Mouse (Mus musculus) heart, adult 10 weeks (tissue): ENCODE data around the gene Cdhr2. TPM values are rescaled to one million over a fixed set of nuclear protein-coding genes. Genes with fewer than 3 reads are reported as not detected.

Experiments used
- polyA plus RNA-seq: library from polyadenylated mRNA; stranded (reverse); fragments of 350-450 nt; fragmentation: Illumina TruSeq; extraction: RNeasy Lipid Tissue Mini Kit (QIAGEN cat#74804); gene quantifications from one replicate; pipeline ENCODE4 v1.2.3, GENCODE M21; 2014; ENCODE audit warnings: low read depth, low replicate concordance

Gene Cdhr2
- not detected for polyA plus RNA-seq

GRCm38 (mm10) chr13:54701243-54701642 lies at the start of gene Cdhr2:
TSS of gene Cdhr2 (plus strand) at chr13:54701461.

GRCm38 (mm10) chr13:54693558-54694347 lies 7.5 kb upstream of the Cdhr2 start, which contains the start of gene Rnf44:
TSS of gene Rnf44 (minus strand) at chr13:54693907.

GRCm38 (mm10) chr13:54749864-54750411 lies 48.7 kb downstream of the Cdhr2 start, which contains the start of gene Gprin1:
TSS of gene Gprin1 (minus strand) at chr13:54749874.

GRCm38 (mm10) chr13:54766192-54766768 lies 65.0 kb downstream of the Cdhr2 start, which contains the start of gene Sncb:
TSS of gene Sncb (minus strand) at chr13:54766595.

GRCm38 (mm10) chr13:54783698-54784097 lies 82.4 kb downstream of the Cdhr2 start, which contains the start of gene Eif4e1b:
TSS of gene Eif4e1b (plus strand) at chr13:54783998.

Other genes with a start within 250 kb of the Cdhr2 start
- gene Thoc3, start 232.6 kb upstream of the Cdhr2 start, polyA plus RNA-seq, result 16.4 TPM
- gene Simc1, start 197.7 kb upstream of the Cdhr2 start, polyA plus RNA-seq, result 3.4 TPM
- gene 4833439L19Rik, start 136.0 kb upstream of the Cdhr2 start, polyA plus RNA-seq, result 111 TPM
- gene Arl10, start 126.4 kb upstream of the Cdhr2 start, polyA plus RNA-seq, result 6.3 TPM
- gene Nop16, start 111.4 kb upstream of the Cdhr2 start, polyA plus RNA-seq, result 21.3 TPM
- 199 TPM for gene Higd2a, start 111.3 kb upstream of the Cdhr2 start, polyA plus RNA-seq
- 65.5 TPM for gene Cltb, start 90.1 kb upstream of the Cdhr2 start, polyA plus RNA-seq
- gene Faf2, start 79.7 kb upstream of the Cdhr2 start, polyA plus RNA-seq, result 15.1 TPM
- 37.2 TPM for gene Rnf44, start 7.6 kb upstream of the Cdhr2 start, polyA plus RNA-seq
- gene Gprin1, start 48.4 kb downstream of the Cdhr2 start, polyA plus RNA-seq, result not detected
- gene Sncb, start 65.1 kb downstream of the Cdhr2 start, polyA plus RNA-seq, result not detected
- gene Eif4e1b, start 82.5 kb downstream of the Cdhr2 start, polyA plus RNA-seq, result not detected
- 11.7 TPM for gene Tspan17, start 87.9 kb downstream of the Cdhr2 start, polyA plus RNA-seq
- 0.79 TPM for gene Unc5a, start 247.9 kb downstream of the Cdhr2 start, polyA plus RNA-seq